Mouse (Mus musculus): ENCODE data around the gene Nhlh2. TPM values are rescaled to one million over a fixed set of nuclear protein-coding genes. Genes with fewer than 3 reads are reported as not detected.

Nhlh2 gene
- under 1 TPM in 1 of 2 experiments, not detected in 1; 0.09 TPM for total RNA-seq (2021)
- long read RNA-seq, experiment 1 = 0 reads
- long read RNA-seq, experiment 2 = 0 reads

GRCm38 (mm10) chr3:102009926-102010381 lies at the start of gene Nhlh2:
Nhlh2 (plus strand) TSS chr3:102010076.
- no peak for DNase-seq

GRCm38 (mm10) chr3:101961146-101961835 lies 48.6 kb upstream of the Nhlh2 start:
- DNase-seq = no peak

DNA sequence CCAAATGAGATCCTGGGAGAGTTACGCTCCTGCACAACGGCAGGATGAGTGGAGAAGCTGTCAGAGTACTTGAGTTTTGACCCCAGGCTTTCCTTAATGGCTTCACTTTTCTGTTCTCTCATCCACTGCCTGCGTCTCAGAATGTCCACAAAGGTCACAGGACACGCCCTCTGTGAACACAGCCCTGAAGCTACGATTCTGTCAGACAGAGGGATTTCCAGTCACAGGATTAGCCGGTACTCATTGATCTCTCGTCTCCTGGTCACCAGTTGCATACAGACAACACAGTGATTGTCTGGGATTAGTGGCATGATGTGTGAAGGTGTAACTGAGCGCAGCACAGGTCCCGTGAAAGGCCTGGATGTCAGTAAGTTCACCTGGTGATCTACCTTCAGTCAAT lies 46.4 kb upstream of the Nhlh2 start:
- DNase-seq = no peak

DNA sequence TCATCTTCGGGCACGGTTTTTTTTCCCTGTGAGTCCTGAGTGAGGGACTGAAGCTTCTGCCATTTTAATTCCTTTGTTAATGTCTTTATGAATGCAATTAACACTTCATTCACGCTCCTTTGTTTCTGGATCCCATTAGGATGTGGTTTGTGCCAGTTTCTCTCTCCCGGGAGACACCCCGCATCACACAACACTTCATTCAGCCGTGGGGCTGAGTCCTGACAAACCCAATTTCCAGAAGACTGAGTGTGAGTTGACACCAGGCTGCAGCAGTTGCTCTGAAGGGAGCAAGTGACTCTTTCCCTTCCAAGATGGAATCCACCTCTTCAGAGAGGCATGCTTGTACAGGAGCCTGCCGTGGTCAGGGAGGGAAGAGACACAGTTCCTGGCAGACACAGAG lies 45.5 kb upstream of the Nhlh2 start:
- DNase-seq = no peak

DNA sequence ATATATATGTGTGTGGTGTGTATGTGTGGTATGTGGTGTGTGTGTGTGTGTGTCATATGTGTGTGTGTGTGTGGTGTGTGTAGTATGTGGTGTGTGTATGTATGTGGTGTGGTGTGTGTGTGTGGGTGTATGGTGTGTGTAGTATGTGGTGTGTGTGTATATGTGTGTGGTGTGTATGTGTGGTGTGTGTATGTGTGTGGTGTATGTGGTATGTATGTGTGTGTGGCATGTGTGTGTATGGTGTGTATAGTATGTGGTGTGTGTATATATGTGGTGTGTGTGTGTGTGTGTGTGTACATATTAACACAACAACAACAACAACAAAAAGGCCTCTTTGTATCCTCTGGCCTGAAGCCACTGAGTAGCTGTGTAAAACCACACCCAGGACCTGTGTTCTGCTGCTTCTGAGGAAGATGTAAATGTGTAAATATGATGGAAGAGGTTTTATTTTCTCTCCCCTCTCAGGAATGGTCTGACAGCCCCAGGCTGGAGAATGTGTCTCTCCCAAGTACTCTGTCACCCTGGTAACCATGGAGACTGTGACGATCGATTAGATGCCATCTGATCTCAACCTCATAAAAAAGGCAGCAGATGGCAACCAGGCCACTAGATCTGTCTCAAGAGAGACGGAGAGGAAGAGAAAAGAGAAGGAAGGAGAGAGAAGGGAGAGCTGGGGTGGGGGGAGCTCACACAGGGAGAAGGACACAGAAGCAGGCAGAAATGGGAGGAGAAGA lies 42.9 kb upstream of the Nhlh2 start:
- no peak for DNase-seq

DNA sequence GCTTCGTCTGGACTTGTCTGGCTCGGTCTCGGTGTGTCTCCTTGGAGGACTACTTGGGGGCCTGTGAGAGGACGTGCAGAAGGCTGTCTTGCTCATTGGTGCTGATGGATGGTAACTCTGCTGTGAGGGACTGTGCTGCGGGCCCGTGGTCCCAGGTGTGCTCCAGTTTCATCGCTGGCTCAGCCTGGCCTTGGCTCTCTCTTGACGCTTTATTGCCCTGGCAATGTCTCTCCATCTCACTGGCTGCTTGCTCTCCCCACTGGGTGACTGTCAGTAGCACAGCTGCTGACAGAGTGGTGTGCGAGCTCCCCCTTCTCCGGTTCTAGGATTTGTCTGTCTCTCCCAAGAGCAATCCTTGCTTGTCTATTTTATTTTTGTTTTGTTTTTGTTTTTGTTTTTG lies 34.5 kb upstream of the Nhlh2 start:
- no peak for DNase-seq

DNA sequence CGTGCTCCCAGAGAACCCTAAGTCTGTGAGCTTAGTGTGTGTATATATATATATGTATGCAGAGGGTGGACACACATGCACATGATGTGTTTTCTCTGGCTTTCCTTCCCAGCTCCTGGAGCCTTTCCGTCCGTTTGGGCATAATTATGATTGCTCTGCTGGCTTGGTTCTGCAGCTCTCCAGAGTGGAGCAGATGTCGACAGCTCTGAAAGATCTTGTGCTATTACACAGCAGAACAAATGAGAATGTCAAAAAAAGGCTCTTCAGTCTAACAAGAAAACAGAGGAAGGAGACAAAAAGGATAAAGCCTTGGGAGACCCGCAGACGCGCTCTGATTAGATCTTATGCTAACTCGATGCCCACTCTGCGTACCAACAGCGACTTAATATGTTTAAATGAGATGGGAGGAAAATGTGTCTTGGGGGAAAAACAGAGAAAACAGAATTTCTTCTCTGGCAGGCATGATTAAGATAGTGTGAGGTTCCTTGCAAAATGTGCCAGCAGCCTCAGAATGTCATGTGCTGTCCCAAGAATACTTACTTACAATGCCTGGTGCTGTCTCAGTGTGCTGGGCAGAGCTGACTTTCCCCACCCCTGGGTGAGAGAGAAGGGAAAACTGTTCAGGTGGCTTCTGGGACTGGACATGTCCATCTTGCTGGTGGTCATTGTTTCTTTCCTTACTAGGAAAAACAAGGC lies 31.4 kb upstream of the Nhlh2 start:
- no peak for DNase-seq

GRCm38 (mm10) chr3:101983917-101984316 lies 26.0 kb upstream of the Nhlh2 start:
- no peak for DNase-seq

DNA sequence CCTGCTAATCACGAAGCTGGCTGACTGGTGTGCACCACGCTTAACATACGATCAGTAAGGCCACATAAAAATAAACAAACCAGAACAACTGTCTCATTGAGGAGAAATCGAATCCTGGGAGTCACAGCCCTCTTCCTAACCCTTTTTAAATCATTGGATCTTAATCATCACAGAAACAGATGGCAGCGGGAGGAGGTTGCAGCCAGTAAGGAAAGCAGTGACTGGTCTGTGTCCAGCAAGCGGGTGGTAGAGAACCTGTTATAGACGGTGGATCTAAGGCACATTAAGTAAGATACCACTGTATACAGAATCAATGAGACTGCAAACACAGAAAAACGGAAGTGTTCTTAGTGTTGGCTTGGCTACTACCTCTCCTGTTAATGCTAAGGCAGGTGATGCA lies 24.2 kb upstream of the Nhlh2 start:
- no peak for DNase-seq

- no peak for DNase-seq
Observed at GRCm38 (mm10) chr3:101990136-101990535, 19.7 kb upstream of the Nhlh2 start.

- no peak for DNase-seq
Observed at GRCm38 (mm10) chr3:101990995-101991516, 18.8 kb upstream of the Nhlh2 start.

DNA sequence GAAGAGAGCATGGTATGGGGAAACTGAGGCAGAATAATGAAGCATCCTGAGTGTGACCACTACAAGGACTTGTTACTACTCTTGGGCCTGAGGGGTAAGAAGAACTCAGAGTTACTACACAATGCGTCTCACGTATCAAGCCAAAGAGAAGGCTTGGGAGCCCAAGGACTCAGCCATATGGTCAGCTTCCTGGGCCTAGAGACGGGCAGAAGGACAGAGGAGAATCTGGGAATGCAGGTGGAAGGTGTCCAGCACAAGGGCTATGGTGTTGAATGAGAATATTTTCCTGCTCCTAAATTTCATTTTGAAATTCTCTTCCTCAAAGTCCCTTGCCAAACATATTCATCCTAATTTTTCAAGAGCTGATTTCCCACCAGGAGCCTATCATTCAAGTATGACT lies 12.0 kb upstream of the Nhlh2 start:
- no peak for DNase-seq

DNA sequence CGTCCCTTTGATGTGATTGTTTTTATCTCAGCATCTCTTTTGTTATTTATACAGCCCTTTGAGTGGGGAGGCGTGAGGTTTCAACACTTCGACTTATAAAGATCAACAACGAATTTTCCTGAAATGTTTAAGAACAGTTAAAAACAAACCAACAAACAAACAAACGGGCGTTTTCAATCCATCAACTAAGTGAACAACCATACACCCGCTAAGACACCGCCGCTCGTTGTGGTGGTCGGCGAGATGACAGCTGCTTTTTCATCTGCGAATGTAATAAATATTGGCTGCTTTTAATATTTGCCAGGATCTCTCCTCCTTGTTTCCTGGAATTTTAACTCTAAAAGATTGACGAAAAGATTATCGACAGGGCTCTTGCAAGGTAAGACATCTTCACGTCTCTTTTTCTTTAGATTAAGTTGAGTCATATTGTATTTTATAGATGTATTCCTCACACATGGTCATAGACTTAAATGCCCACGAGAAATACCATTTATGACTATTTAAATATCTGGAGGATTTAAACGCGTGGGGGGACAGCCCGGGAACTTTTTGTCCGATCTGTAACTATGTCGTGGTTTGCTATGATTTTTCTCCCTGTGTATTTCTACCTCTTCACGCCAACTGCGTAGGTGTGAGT lies 923 bp downstream of the Nhlh2 start:
- DNase-seq = no peak

DNA sequence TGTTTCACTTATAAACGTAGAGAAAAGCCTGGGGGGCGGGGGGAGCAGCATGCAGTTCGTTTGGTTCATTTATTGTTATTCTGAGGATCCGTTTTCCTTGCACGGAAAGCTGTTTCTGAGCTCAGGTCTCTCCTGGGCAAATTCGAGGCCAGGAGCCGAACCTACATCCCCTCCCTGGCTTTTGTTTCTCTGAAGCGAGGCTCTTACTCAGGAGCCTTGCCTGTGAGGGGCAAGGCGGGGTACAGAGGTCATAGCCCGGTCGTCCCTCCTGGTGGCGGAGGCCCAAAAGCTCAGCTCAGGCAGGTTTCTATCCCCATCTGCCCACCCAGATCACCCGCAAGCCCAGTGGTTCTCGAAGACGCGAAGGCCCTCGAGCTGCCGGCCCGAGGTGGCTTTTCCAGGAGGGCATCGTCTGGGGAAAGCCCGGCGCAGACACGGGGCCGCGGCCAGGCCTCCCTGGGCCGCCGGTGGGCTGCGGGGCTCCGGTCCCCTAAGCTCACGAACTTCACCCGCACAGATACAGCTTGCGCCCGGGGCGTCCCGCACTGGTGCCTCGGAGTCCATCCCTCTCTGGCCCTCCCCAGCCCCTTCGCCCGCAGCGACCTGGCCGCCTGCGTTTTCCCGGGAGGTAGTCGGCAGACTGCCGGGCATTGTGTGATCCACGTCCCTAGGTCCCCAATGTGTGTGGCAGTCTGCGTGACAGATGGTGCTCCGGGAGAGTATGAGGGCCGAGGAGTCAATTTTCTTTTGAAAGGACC lies 1.6 kb downstream of the Nhlh2 start:
- DNase-seq = peak; percentile 15

GRCm38 (mm10) chr3:102012076-102012610 lies 2.3 kb downstream of the Nhlh2 start:
- no peak for DNase-seq

DNA sequence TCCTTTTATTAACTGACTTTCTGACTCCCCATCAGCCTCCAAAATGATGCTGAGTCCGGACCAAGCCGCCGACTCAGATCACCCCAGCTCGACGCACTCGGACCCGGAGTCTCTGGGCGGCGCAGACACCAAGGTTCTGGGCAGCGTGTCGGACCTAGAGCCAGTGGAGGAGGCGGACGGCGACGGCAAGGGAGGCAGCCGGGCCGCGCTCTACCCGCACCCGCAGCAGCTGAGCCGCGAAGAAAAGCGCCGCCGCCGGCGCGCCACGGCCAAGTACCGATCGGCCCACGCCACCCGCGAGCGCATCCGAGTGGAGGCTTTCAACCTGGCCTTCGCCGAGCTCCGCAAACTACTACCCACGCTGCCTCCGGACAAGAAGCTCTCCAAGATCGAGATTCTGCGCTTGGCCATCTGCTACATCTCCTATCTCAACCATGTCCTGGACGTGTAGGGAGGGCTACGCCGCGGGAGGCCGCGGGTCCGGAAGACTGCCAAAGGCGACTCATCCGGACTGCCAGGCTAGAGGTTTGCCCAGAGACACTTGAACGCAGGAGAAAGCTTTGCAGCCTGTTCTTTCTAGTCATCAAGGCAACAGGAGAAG lies 2.8 kb downstream of the Nhlh2 start:
- peak; percentile 36 for DNase-seq

GRCm38 (mm10) chr3:102020604-102021003 lies 10.7 kb downstream of the Nhlh2 start:
- DNase-seq = no peak

DNA sequence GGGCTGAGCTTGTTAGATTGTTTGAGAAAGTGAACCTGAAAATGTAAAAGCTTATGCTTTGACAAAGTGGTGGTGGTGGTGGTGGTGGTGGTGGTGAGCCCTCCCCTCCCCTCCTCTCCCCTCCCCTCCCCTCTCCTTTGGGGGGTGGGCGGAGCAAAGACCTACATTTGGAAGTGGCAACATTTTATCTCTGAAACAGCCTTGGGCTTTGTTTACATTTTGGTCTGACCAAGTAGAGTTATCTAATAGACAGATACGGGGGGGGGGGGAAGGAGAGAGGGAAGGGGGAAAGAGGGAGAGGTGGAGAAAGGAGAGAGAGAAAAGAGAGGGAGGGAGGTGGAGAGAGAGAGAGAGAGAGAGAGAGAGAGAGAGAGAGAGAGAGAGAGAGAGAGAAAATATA lies 12.8 kb downstream of the Nhlh2 start:
- no peak for DNase-seq

DNA sequence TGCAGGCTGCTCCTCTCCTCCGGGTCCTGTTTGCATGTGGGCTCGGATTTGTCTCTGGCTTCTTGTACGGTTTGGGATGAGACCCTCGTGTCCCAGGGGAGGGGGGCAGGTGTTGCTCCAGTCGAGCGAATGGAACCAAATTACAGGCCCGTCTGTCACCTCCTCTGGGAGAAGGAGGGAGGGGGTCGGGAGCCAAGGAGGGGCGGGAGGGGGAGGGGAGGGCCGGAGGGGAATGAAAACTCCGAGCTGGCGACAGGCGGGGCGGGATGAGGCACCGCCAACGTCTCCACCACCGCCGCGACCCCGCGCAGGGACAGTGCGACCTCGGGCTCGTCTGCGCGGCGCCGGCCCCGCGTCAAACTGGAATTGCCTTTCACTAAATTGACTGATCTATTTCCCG lies 13.5 kb downstream of the Nhlh2 start:
- peak; percentile 32 for DNase-seq

DNA sequence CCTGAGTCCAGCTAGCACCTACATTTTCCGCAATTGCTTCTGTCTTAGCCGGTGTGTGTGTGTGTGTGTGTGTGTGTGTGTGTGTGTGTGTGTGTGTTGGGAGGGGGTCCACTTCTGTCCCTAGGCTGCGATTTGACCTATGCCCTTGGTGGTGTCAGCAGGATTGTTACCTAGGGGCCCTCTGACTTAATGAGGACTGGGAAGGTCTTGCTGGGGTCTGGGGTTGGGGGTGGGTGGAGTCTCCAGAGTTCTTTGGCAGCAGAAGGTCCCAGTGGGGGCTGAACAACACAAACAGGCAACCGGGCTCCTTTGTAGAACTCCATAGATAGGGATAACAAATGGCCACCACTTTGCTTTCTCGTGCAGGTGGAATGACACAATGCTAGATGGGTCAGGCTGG lies 14.0 kb downstream of the Nhlh2 start:
- DNase-seq = no peak

- no peak for DNase-seq
Observed at GRCm38 (mm10) chr3:102024981-102025451, 15.1 kb downstream of the Nhlh2 start.

Data from adrenal gland, postnatal 10 days (tissue).